Mouse (Mus musculus) C2C12 (cell line): ENCODE measurements around the gene Stoml2. TPM values are rescaled to one million over a fixed set of nuclear protein-coding genes. Genes with fewer than 3 reads are reported as not detected.

Source experiments
- H3K27me3 ChIP-seq: one replicate; pipeline ENCODE4 v1.6.1; 2011; ENCODE audit not compliant: control insufficient read depth, insufficient read depth, insufficient read length
- H3K36me3 ChIP-seq: one replicate; pipeline ENCODE4 v1.6.1; 2011; ENCODE audit not compliant: control insufficient read depth, insufficient read depth
- H3K4me3 ChIP-seq: one replicate; pipeline ENCODE4 v1.5.1; 2011; ENCODE audit warnings: mild to moderate bottlenecking, control low read depth; ENCODE audit not compliant: poor library complexity, insufficient read depth, severe bottlenecking
- H3K79me2 ChIP-seq: one replicate; pipeline ENCODE4 v1.6.1; 2011; ENCODE audit not compliant: control insufficient read depth, insufficient read depth
- H3K79me3 ChIP-seq: one replicate; pipeline ENCODE4 v1.6.1; 2011; ENCODE audit warnings: low read depth, control low read depth
- H3ac ChIP-seq: one replicate; pipeline ENCODE3; 2011; ENCODE audit warnings: low read depth; ENCODE audit not compliant: control insufficient read depth, insufficient read length
- CEBPB ChIP-seq: IDR thresholded peaks from one replicate; pipeline ENCODE4 v1.6.1; 2011; ENCODE audit warnings: low read depth, mild to moderate bottlenecking, control low read depth, moderate library complexity
- CTCF ChIP-seq: IDR thresholded peaks from one replicate; pipeline ENCODE4 v1.5.1; 2011; ENCODE audit not compliant: control insufficient read depth, insufficient read depth, insufficient read length
- FOSL1 ChIP-seq: IDR thresholded peaks from one replicate; pipeline ENCODE4 v1.8.0; 2011; ENCODE audit warnings: mild to moderate bottlenecking, low read length; ENCODE audit not compliant: poor library complexity, insufficient read depth, severe bottlenecking
- MAX ChIP-seq: IDR thresholded peaks from one replicate; pipeline ENCODE4 v1.6.1; 2011; ENCODE audit warnings: mild to moderate bottlenecking, control low read depth
- MYOD1 ChIP-seq: IDR thresholded peaks from one replicate; pipeline ENCODE4 v1.6.1; 2011; ENCODE audit warnings: low read depth; ENCODE audit not compliant: control insufficient read depth, insufficient read length
- MYOG ChIP-seq: IDR thresholded peaks from one replicate; pipeline ENCODE4 v1.6.1; 2011; ENCODE audit not compliant: control insufficient read depth, insufficient read length; ENCODE audit errors: extremely low read depth
- USF1 ChIP-seq: IDR thresholded peaks from one replicate; pipeline ENCODE4 v1.6.1; 2011; ENCODE audit warnings: low read depth, mild to moderate bottlenecking, control low read depth, moderate library complexity
- polyA plus RNA-seq: library from polyadenylated mRNA; unstranded; fragments of >200 nt; fragmentation: generic; extraction: Trizol; gene quantifications from one replicate; pipeline ENCODE4 v1.2.1, GENCODE M21; 2012; ENCODE audit warnings: missing spikeins

Stoml2 gene
- polyA plus RNA-seq, 1 experiment, result 133 TPM

GRCm38 (mm10) chr4:43040881-43041547 lies 9.5 kb upstream of the Stoml2 start:
- H3ac ChIP-seq, result no peak overlapping the region
- no peaks in the 10 kb centered on the region for H3K36me3 ChIP-seq
- no peaks in the 10 kb centered on the region for H3K79me2 ChIP-seq
- H3K4me3 ChIP-seq, result no peak overlapping the region
- H3K27me3 ChIP-seq, result no peaks in the 10 kb centered on the region
- no peaks in the 10 kb centered on the region for H3K79me3 ChIP-seq
- TF ChIP-seq MAX, result no peak
- TF ChIP-seq MYOG, result no peak
- TF ChIP-seq USF1, result no peak
- TF ChIP-seq MYOD1, result no peak
- TF ChIP-seq CEBPB, result no peak
- no peak for TF ChIP-seq FOSL1
- no peak for TF ChIP-seq CTCF

GRCm38 (mm10) chr4:43040114-43040572 lies 8.6 kb upstream of the Stoml2 start:
- Histone ChIP-seq H3K79me2 (no peaks in the 10 kb centered on the region), H3K27me3 (no peaks in the 10 kb centered on the region), H3K4me3 (peak overlapping the region; percentile 29), H3ac (peak overlapping the region; percentile 8), H3K79me3 (no peaks in the 10 kb centered on the region), H3K36me3 (no peaks in the 10 kb centered on the region)
- TF ChIP-seq USF1 (no peak), CEBPB (no peak), MYOD1 (no peak), FOSL1 (no peak), MAX (no peak), CTCF (no peak), MYOG (no peak)

GRCm38 (mm10) chr4:43039609-43040008 lies 8.1 kb upstream of the Stoml2 start:
- Histone ChIP-seq H3K79me3 (no peaks in the 10 kb centered on the region), H3K79me2 (no peaks in the 10 kb centered on the region), H3K36me3 (no peaks in the 10 kb centered on the region)

GRCm38 (mm10) chr4:43038567-43039495 lies 7.3 kb upstream of the Stoml2 start:
- peak overlapping the region; percentile 18 for H3ac ChIP-seq
- no peak overlapping the region for H3K4me3 ChIP-seq
- TF ChIP-seq MYOG (no peak), FOSL1 (no peak), MAX (peak; percentile 42), USF1 (no peak), CEBPB (no peak), MYOD1 (peak; percentile 92), CTCF (no peak)
- H3K79me2 ChIP-seq, result no peaks in the 10 kb centered on the region
- H3K27me3 ChIP-seq, result no peaks in the 10 kb centered on the region
- no peaks in the 10 kb centered on the region for H3K79me3 ChIP-seq
- H3K36me3 ChIP-seq, result no peaks in the 10 kb centered on the region

More at GRCm38 (mm10) chr4:43039609-43040008, 8.1 kb upstream of the Stoml2 start:
- Histone ChIP-seq H3ac (peak overlapping the region; percentile 8), H3K4me3 (peak overlapping the region; percentile 29), H3K27me3 (no peaks in the 10 kb centered on the region)
- TF ChIP-seq CTCF (no peak), FOSL1 (no peak), MYOD1 (no peak), MAX (no peak), MYOG (no peak), CEBPB (no peak), USF1 (no peak)

- Histone ChIP-seq H3K79me3 (no peaks in the 10 kb centered on the region), H3K27me3 (no peaks in the 10 kb centered on the region), H3K79me2 (no peaks in the 10 kb centered on the region), H3K36me3 (no peaks in the 10 kb centered on the region), H3K4me3 (no peak overlapping the region), H3ac (no peak overlapping the region)
- no peak for TF ChIP-seq CTCF
- no peak for TF ChIP-seq MAX
- no peak for TF ChIP-seq USF1
- TF ChIP-seq FOSL1, result no peak
- TF ChIP-seq MYOD1, result no peak
- TF ChIP-seq MYOG, result no peak
- no peak for TF ChIP-seq CEBPB
Observed at GRCm38 (mm10) chr4:43037860-43038566, 6.5 kb upstream of the Stoml2 start.
